Comparison of ENCODE assay signal across 9 mouse cellular contexts in genomic region chr14:75176425-75177045, GRCm38 (mm10). TPM values are rescaled to one million over a fixed set of nuclear protein-coding genes. Genes with fewer than 3 reads are reported as not detected.
DNase-seq lines count a peak whose midpoint lies in the region; ATAC-seq lines count a peak whose summit lies in the region.
"Had no signal": no experiment of that assay in that cellular context is flagged by ENCODE, and none has a peak within 500 bp of the region (broad histone marks: within the 10 kb centered on the region; RNA-seq: fewer than 3 reads in every experiment).

No protein-coding gene starts in this region.

- ATAC-seq in liver, embryonic 13.5 days (ENCODE audit: low read depth): no peak

- H3K4me3 ChIP-seq in liver, embryonic 13.5 days (replicated peaks): peak overlapping the region; percentile 25

- H3K9ac ChIP-seq in liver, embryonic 13.5 days: peak overlapping the region; percentile 39; the same call in 1 of the 2 replicates

- H3K9me3 ChIP-seq in liver, embryonic 13.5 days (replicated peaks): no peaks in the 10 kb centered on the region

- peaks cover 45% of the 10 kb centered on the region for H3K4me1 ChIP-seq in liver, embryonic 13.5 days (replicated peaks)

- 29% methylated on average over 4 of the region's 4 CpGs for WGBS in liver, embryonic 13.5 days (ENCODE audit: insufficient replicate concordance)

- 0 out of 2 replicates have a peak, but pooled peaks cover 3% of the 10 kb centered on the region for H3K27me3 ChIP-seq in liver, embryonic 13.5 days

- intact Hi-C loops in left cerebral cortex, postnatal 25 days (cut with DNase I): no loop called here

- H3K27ac ChIP-seq in liver, embryonic 13.5 days: peak overlapping the region; percentile 92

- peak; percentile 90 for DNase-seq in CD4-positive helper T cell, adult 2 months (ENCODE audit: low read depth, low spot score)
- DNase-seq in MEL-GATA-1-ER (ENCODE audit: extremely low read depth, low read depth): peak; percentile 39
- DNase-seq in liver, embryonic 13.5 days: no peak
- peak; percentile 34 for DNase-seq in spleen, adult 12 weeks (ENCODE audit: low spot score)
- DNase-seq in cerebellum, adult 9-10 months: no peak
- no peak for DNase-seq in left cerebral cortex, adult 18-20 months (ENCODE audit: low spot score in 2 of 2)
- DNase-seq in left cerebral cortex, postnatal 25 days (ENCODE audit: low spot score in 2 of 2): no peak
- DNase-seq in left cerebral cortex, adult 9 months (ENCODE audit: low spot score in 2 of 2): no peak

- H3K36me3 ChIP-seq in liver, embryonic 13.5 days: no peaks in the 10 kb centered on the region

- H3K4me2 ChIP-seq in liver, embryonic 13.5 days: 0 out of 2 replicates have a peak overlapping the region, but pooled peaks have one; percentile 26
- H3K4me2 ChIP-seq: midbrain, embryonic 11.5 days had no signal

RNA-seq across cellular contexts. Expression of gene Lcp1, which starts 45.6 kb away (rescaled TPM):
- polyA plus RNA-seq in liver, embryonic 13.5 days (2015; fragmentation: Nextera tagmentation; extraction: Ambion mirVana): 29.3 and 37.6 TPM in 2 replicates
- total RNA-seq in left cerebral cortex, adult 18-20 months (2021): 1 to 10 TPM; 6.2 to 7.1 TPM
- 1 to 10 TPM; 7.3 to 7.9 TPM for total RNA-seq in left cerebral cortex, postnatal 25 days (2021)

RNA-seq across cellular contexts. Expression of gene Lrrc63, which starts 45.9 kb away (rescaled TPM):
- polyA plus RNA-seq in liver, embryonic 13.5 days (2015; fragmentation: Nextera tagmentation; extraction: Ambion mirVana): not detected in 2 replicates
- not detected for total RNA-seq in left cerebral cortex, adult 18-20 months (2021)
- total RNA-seq in left cerebral cortex, postnatal 25 days (2021): not detected

Comparison
In these comparisons a context has a peak if more than half of its experiments do, and no peak if none do; other contexts are left out.
1. DNase-seq: peak in CD4-positive helper T cell, adult 2 months (single experiment), MEL-GATA-1-ER (single experiment) and spleen, adult 12 weeks (single experiment); none in liver, embryonic 13.5 days (single experiment), cerebellum, adult 9-10 months (single experiment), left cerebral cortex, adult 18-20 months (0 of 2), left cerebral cortex, postnatal 25 days (0 of 2) and left cerebral cortex, adult 9 months (0 of 2).